Mouse (Mus musculus): Measurements from ENCODE around the gene Eapp.
A peak's percentile ranks its signal among the peaks of the same experiment; 100 is the strongest.
"Not testable (repeated sequence)": the region's sequence is repeated elsewhere in the genome, so short reads cannot be mapped to it uniquely, and the experiment has no call there.

Eapp gene

DNA sequence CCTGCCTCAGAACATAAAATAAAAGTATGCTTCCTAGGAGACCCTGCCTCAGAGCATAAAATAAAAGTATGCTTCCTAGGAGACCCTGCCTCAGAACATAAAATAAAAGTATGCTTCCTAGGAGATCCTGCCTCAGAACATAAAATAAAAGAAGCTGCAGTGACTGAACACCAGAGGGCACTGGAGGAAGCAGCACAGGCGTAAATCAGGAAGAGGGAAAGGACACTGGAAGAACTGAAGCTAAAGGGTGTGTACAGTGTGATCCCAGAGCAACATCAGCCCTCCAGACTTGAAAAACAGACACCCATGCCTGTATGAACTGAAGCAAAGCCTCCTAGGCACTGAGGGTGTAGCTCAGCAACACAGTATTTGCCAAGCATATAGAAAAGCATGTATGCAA lies 12.5 kb downstream of the Eapp start:
- no peak for DNase-seq (ENCODE audit: low read depth, low spot score)

DNA sequence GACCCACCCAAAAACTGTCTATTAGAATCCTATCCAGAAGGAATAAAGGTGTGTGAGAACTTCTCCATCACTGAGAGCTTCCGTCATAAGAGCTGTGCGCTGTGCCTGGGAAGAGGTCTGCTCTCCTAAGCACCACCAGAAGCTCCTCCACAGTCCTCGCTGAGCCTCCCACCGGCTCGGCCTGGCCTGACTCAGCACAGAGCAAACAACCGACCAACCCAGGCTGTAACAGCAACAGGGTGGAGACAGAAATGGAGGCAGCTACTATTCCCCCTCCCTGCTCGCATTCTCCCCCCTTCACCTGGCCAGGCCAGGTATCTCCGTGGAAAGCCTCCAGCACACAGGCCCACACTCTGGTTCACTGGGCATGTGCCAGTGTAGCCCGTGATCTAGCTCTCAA lies 19.0 kb downstream of the Eapp start:
- DNase-seq (ENCODE audit: low read depth, low spot score) = no peak

DNA sequence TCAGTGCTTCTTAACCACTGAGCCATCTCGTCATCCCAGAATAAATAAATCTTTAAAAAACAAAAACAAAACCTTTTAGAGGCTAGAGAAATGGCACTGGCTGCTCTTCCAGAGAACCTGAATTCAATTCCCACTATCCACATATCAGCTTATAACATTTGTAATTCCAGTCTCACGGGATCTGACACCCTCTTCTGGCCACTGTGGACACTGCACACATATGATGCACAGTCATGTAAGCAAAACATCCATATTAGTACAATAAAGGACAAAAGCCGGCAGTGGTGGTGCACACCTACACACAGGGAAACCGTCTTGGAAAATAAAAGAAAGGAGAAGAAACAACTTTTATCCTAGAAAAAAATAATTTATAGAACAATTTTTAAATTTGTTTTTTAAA lies 20.3 kb downstream of the Eapp start:
- DNase-seq (ENCODE audit: low read depth, low spot score) = no peak

DNA sequence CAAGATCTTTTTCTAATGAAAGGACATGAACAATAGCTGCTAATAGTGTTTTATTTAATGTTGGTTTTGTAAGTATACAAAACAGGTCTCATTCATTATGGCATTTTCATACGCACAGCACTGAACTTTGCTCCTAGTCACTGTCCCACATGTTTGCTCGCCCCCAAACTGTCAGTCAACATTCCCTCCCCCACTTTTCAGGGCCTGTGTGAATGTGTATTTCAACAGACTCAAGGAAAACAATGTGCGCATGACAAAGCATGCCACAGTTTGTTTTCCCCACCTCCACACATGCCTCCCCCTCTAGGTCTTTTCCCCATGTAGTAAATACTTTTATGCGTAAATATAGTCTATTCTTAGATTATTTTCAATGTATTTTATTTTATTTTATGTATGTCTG lies 24.4 kb downstream of the Eapp start:
- no peak for DNase-seq (ENCODE audit: low read depth, low spot score)

DNA sequence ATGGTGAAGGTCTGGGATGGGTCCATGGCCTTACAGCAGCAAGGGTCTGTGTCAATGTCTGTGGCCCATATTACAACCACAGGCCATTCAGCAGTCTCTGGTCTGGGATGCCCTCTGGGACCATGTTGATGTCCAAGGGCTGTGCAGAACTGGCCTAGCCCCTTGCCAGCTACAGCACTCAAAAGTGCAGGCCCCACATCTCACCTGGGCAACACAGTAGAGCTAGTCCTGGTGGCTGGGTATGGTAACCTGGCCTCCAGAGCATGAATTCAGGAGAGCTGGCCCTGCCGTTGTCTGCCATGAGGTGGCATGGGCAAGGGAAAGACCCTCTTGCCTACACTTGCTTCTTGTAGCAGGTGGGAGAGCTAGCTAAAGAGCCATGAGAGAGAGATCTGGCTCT lies 27.6 kb downstream of the Eapp start:
- DNase-seq (ENCODE audit: low read depth, low spot score) = no peak

DNA sequence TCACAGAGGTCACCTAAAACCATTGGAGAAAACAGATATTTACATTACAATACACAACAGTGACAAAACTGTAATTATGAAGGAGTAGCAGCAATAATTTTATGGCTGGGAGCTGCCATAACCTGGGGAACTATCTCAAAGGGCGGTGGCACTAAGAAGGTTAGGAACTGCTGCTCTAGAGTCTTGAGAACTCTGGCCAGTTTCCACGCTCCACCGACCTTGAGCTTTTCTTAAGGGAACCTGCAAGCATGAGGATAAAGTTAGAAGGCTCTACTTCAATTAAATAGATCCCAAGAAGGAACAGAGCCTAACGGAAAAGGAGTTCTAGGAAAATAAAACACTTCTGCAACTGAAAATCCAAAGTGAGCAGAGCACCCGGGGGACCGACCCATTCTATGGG lies 30.2 kb downstream of the Eapp start:
- no peak for DNase-seq (ENCODE audit: low read depth, low spot score)

DNA sequence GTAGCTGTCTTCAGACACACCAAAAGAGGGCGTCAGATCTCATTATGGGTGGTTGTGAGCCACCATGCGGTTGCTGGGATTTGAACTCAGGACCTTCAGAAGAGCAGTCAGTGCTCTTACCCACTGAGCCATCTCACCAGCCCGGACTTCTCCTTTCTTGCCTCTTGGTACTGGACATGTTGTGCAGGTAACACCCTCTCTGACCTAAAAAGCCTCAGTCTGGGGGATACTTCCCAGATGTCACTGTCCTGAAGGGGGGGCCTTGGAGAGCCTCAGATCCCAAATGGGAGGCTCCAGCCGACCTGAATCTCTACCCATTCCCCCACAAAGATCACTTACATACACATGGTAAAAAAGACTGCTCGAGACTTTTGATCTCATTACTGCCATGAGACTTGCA lies 34.2 kb downstream of the Eapp start:
- not testable (repeated sequence) for DNase-seq (ENCODE audit: low read depth, low spot score)

DNA sequence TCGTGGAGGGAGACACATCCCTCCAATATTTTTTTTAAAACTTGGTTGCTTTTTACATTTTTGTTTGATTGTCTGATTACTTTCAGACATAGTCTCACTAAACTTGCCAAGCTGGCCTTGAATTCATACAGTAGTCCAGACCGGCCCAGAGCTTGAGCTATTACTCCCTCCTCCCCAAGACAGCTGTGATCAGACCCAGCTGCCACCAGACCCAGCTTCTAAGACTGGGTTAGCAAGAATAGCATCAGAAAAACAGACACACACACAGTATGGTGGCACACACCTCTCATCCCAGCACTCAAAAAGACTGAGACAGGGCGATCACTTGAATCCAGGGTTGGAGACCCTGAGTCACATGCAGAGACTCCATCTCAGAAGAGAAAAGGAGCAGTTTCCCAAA lies 35.8 kb downstream of the Eapp start:
- DNase-seq (ENCODE audit: low read depth, low spot score) = no peak

DNA sequence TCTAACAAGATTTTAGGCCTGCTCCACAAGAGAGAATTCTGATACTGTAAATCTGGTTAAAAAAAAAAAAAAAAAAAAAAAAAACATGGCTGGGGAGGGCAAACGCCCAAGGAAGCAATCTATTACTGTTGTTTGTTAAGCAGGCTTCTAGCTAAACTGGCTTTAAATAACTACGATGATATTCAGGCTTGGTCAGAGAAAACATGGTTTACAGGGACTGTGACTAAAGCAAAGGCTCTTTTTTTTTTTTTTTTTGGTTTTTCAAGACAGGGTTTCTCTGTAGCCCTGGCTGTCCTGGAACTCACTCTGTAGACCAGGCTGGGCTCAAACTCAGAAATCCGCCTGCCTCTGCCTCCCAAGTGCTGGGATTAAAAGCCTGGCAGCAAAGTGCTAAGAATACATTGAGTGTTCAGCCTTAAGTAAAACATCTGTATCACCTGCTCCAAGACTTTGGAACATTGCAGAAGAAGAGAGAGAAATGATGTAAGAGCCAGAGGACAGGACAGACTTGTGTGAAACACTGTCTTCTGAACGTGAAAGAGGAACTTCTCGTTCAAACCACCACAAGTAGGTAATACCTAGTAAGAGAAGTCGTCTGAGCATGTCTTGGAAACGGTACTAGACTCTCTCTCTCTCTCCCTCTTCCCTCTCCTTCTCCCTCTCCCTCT lies 37.1 kb downstream of the Eapp start:
- DNase-seq (ENCODE audit: low read depth, low spot score) = no peak

DNA sequence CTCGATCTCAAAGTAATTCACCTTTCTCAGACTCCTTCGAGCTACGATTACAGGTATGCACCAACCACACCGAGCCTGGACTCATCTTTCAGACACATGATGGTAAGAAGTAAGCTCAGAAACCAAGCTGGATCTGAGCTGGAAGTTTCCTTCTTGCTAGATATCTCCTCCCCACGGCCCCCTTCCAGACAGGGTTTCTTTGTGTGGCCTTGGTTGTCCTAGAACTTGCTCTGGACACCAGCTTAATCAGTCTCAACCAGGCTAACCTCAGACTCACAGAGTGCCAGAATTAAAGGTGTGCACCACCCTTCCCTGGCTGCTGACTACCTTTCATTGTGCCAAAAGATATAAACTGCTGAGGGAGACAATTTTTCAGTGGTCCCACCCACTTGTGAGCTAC lies 37.7 kb downstream of the Eapp start:
- DNase-seq (ENCODE audit: low read depth, low spot score) = no peak

DNA sequence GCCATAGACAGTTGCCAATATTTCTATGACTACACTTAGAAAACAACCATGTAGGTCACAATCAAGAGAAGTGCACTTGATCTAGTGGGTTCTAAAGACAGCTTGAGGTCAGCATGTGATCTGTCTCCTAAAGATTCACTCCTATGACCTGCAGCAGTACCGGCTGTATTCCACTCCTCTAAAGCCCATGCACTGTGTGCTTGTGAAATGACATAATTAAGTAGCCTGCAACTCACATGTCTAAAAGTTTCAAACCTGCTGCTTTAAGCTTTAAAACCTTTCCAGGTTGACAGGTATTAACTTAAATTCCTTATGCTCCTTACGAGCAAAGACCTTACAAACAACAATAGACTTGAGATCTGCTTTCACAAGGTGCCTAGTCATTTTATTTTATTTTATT lies 38.5 kb downstream of the Eapp start:
- no peak for DNase-seq (ENCODE audit: low read depth, low spot score)

DNA sequence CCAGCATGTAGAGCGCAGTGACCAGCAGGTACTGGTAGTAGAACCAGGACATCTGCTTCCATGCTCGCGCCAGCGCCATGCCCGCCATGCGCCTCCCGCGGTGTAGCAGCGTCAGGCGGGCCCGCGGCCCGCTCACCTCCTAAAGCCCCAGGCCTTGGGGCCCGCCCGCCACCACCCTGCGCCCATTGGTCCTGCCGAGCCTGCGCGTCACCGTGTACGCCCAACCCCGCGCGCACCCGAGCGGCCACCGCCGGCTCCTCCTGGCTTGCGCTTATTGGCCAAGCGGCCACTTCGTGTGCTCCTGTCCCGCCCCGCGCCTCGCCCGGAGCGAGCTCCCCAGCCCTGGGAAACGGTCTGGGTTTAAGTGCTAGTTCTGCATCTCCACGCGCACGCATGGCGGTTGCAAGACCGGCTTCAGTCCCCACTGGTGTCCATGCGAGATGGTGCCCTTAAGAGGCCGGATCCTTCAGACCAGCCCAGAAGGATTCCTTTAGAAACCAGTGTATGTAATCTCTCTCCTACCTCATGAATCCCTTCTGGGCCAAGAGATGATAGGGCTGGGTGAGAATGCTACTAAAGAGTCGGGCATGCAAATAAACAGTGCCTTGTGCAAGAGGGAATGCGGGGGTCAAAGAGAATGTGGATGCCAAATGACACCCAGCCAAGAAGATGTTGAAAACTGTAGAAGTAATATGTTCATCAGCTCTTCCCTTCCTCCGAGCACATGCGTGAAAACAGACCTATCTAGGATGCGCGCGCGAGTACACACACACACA lies 39.1 kb downstream of the Eapp start, which contains the start of gene Sptssa:
Gene Sptssa, minus strand, starts transcription at position 178 of the 776 bp plus-strand sequence.
- peak; percentile 84 for DNase-seq (ENCODE audit: low read depth, low spot score)

DNA sequence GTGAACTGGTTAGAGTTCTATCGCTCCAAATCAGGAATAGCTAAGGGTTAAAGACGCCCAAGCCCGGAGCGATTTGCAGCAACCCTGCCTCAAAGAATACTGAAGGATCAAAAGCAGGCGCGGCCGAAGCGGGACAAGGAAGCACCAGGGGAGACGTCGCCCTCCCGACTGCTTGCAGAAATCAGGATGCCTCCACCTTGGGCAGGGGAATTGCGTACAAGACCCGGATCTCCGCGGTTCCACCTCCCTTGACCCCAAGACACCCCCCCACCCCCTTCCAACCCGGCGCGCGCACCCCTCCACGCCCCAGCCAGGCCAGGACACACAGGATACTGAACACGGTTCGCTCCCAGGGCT lies 39.7 kb downstream of the Eapp start:
- DNase-seq (ENCODE audit: low read depth, low spot score) = no peak

DNA sequence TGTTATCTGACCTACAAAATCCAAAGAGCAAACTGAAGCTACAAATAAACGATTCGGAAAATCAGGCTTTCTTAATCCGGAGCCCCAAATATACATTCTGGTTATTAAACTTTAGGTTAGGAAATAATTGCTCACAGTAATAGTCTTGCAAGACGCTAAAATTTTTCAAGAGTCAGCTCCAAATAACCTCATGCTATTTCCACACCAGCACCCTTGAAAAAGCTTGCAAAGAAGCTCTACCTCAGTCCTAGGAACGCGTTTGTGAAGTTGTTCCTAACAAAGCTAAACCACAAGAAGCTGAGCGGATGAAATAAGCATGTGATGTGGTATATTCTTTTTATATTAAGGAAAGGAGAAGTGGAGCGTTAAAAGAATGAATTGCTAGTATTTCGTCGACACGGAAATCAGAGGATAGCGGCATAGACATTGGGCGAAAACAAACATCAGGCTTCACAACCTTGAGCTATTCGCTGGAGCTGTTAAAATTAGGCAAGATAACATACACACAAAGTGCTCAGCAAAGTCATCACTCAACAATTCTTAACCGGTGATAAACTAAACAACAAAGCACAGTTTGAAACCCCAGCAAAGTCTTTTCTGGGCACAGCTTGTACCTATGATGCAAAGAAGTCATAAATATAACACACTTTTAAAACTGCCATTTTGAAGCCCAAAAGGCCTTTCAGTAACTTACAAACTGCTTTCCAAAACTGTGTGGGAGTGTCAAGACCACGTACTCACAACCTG lies 40.2 kb downstream of the Eapp start:
- DNase-seq (ENCODE audit: low read depth, low spot score) = no peak

DNA sequence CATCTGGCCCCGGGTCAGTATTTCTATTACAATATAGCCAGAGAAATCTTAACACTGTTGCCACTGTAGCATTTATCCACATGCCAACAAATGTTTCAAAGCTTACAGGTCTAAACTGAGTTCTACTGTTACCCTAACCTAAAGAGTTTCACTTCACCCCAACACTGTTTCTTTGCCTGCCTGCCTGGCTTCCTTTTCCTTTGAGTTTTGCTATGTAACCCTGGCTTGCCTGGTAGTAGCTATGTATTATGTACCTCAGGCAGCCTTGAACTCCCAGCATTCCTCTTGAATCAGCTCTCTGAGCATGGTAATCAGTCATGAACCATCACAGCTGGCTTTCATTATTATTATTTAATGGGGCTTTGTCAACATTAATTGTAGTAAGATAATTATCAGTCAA lies 41.0 kb downstream of the Eapp start:
- DNase-seq (ENCODE audit: low read depth, low spot score) = no peak

DNA sequence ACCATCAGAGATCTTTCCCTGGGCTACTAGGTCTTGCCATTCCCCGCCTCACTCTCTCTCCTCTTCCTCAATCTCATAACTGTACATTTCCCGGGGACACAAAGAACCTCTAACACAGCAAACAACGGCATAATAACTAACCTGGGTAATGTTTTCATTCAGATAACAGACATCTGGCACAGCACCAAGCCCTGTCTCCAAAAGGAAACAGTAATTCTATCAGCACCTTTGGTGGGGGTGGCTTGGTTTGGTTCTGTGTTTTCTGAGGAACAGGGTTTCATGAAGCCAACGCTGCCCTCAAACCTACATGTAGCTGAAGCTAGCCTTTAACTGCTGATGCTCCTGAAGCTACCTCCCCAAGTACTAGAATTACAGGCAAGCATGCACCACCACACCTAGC lies 41.6 kb downstream of the Eapp start:
- no peak for DNase-seq (ENCODE audit: low read depth, low spot score)

DNA sequence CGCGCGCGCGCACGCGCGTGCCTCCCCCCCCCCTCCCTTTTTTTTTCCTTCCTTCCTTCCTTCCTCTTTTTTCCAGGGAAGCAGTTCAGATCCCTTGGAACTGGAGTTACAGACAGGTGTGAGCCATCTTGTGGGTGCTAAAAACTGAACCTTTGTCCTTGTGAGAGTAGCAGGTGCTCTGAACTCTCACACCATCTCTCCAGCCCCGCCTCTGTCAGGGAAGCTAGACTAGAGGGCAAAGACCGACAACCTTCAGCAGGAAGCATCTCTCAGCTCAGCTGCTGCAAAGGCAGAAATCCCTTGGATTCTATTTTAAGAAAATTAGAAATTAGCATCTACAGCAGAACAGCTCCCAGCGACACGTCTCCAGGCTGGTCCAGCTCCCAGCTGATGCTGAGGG lies 43.4 kb downstream of the Eapp start:
- DNase-seq (ENCODE audit: low read depth, low spot score) = no peak

DNA sequence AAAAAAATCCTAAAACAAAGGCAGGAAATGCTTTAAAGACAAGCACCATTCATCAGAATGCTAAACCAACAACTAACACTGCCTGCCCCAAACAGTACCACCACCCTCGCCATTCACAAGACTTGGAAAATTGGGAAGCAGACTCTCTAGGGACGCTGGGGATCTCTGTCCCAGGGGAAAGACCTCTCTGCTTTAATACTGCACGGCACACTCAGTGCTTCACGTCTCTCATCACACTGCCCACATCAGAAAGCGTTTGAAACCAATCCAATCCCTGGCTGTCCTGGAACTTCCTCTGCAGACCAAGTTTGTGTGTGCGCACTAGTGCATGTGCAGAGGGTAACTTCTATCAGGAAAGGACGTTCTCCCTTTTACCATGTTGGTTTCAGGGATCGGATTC lies 43.9 kb downstream of the Eapp start:
- DNase-seq (ENCODE audit: low read depth, low spot score) = no peak

DNA sequence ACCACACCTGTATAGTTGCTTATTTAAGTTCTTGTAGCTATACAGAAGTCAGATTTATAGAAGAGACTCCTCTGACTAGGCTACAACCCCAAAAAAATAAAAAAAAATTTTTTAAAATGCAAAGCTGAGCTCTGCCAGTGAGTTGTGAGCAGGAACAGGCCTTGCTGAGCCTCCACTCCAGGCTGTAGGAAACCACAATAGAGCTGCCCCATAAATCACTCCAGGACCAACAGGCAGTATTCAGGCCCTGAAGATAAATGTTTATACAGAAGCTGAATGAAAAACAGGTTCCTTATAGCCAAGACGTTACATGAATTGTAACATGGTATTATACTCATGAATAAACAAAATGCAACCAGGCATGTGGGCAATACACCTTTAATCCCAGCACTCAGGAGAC lies 44.5 kb downstream of the Eapp start:
- no peak for DNase-seq (ENCODE audit: low read depth, low spot score)

DNA sequence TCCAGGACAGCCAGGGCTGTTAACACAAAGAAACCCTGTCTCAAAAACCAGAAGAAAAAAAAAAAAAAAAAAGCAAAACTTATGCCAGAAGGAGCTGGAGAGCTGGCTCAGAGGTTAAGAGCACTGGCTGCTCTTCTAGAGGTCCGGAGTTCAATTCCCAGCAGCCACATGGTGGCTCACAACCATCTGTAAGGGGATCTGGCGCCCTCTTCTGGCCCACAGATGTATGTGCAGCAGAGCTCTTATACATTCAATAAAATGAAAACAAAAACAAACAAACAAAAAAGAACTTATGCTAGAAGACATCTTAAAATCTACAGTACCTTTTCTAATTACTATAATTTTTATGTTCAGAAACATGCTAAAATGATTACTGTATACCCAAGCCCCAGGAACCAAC lies 50.8 kb downstream of the Eapp start:
- peak; percentile 13 for DNase-seq (ENCODE audit: low read depth, low spot score)

DNA sequence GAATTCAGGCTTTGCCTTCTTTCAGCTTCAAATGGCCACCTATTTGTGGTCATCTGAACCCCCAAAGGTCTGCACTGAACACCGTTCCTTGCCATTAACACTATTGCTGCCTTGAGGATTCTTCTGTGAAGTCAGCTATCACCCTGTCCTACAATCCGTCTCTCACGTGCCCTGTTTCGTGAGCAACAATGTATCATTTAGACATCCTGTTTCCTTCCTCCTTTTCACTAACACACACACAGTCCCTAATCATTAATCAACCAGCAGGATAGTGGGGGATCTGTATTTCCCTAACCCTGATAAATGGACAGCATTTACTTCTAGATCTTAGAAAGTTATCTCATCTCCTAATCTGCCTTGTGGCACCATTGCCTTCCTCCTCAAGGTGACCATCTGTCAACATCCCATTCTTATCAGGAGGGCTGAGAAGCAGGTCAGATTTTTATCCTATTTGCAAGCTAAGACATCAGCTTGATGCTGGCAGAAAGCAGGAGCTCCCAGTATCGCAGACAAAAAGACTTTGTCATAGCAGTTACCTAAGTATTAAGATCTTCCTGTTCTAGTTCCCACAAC lies 52.3 kb downstream of the Eapp start:
- DNase-seq (ENCODE audit: low read depth, low spot score) = no peak

DNA sequence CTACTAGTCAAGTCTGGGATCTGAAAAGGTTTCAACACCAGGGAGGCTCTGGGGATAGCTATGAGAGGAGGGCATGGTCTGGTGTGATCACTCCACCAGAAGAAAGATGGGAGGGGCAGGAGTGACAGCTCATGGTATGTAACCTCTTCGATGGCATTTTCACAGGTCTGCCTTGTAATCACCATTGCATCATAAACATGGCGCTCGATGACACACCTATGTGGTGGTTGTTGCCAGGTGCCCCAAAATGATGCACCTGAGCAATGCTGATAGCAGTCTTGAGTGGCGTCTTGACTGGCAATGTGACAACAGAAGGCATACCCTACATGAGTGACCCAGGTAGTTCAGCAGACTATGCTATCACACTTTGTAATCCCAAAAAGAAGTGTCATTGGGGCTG lies 54.3 kb downstream of the Eapp start:
- DNase-seq (ENCODE audit: low read depth, low spot score) = no peak

DNA sequence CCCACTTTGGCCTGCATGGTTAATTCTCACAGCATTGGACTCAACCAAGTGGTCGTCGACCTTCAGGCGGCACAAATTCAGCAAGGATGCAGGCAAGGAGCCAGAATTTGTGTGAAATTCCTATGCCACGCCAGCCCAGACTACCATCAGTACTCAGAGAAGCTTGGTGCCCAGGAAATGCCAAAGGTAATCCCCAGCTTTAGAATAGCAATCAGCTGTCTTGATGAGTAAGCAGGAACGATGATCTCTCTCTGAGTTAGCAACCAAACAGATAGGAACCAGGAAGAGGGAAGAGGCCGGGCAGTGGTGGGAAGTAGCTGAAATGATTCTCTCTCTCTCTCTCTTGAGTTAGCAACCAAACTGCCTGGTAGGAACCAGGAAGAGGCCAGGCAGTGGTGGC lies 55.4 kb downstream of the Eapp start:
- DNase-seq (ENCODE audit: low read depth, low spot score) = no peak

Measured in WW6 (cell line).